Mouse (Mus musculus): ENCODE measurements around the gene Lhfpl4.

The Lhfpl4 gene

GRCm38 (mm10) chr6:113194841-113195595, at the start of gene Lhfpl4:
Gene Lhfpl4 (minus strand): TSS chr6:113195384.
- peak; percentile 66 for DNase-seq (ENCODE audit: low spot score)

GRCm38 (mm10) chr6:113242753-113243152, 47.6 kb upstream of the Lhfpl4 start:
- no peak for DNase-seq (ENCODE audit: low spot score)

GRCm38 (mm10) chr6:113238442-113238841, 43.3 kb upstream of the Lhfpl4 start:
- no peak for DNase-seq (ENCODE audit: low spot score)

- peak; percentile 99 for DNase-seq (ENCODE audit: low spot score)
These were observed 42.5 kb upstream of the Lhfpl4 start, which contains the start of gene Mtmr14 for GRCm38 (mm10) chr6:113237542-113238270. Gene Mtmr14 (plus strand): TSS chr6:113237843.

GRCm38 (mm10) chr6:113235141-113235540, 40.0 kb upstream of the Lhfpl4 start:
- DNase-seq (ENCODE audit: low spot score), result no peak

- no peak for DNase-seq (ENCODE audit: low spot score)
These were observed 31.5 kb upstream of the Lhfpl4 start for GRCm38 (mm10) chr6:113226705-113227104.

- DNase-seq (ENCODE audit: low spot score), result no peak
These were observed 30.6 kb upstream of the Lhfpl4 start for GRCm38 (mm10) chr6:113225798-113226197.

GRCm38 (mm10) chr6:113216280-113216679, 21.1 kb upstream of the Lhfpl4 start:
- DNase-seq (ENCODE audit: low spot score), result no peak

- DNase-seq (ENCODE audit: low spot score), result no peak
These were observed 410 bp upstream of the Lhfpl4 start for GRCm38 (mm10) chr6:113195596-113195992.

GRCm38 (mm10) chr6:113194517-113194840, 705 bp downstream of the Lhfpl4 start:
- DNase-seq (ENCODE audit: low spot score), result peak; percentile 28

- DNase-seq (ENCODE audit: low spot score), result peak; percentile 63
These were observed 1.3 kb downstream of the Lhfpl4 start for GRCm38 (mm10) chr6:113193765-113194460.

GRCm38 (mm10) chr6:113184866-113185525, 10.2 kb downstream of the Lhfpl4 start:
- no peak for DNase-seq (ENCODE audit: low spot score)

GRCm38 (mm10) chr6:113184163-113184562, 11.0 kb downstream of the Lhfpl4 start:
- DNase-seq (ENCODE audit: low spot score), result no peak

- DNase-seq (ENCODE audit: low spot score), result no peak
These were observed 15.9 kb downstream of the Lhfpl4 start for GRCm38 (mm10) chr6:113179195-113179733.

GRCm38 (mm10) chr6:113178286-113179194, 16.6 kb downstream of the Lhfpl4 start:
- DNase-seq (ENCODE audit: low spot score), result peak; percentile 55

GRCm38 (mm10) chr6:113176613-113177012, 18.6 kb downstream of the Lhfpl4 start:
- DNase-seq (ENCODE audit: low spot score), result no peak

GRCm38 (mm10) chr6:113175469-113175868, 19.7 kb downstream of the Lhfpl4 start:
- no peak for DNase-seq (ENCODE audit: low spot score)

GRCm38 (mm10) chr6:113172568-113172967, 22.6 kb downstream of the Lhfpl4 start:
- peak; percentile 86 for DNase-seq (ENCODE audit: low spot score)

- DNase-seq (ENCODE audit: low spot score), result no peak
These were observed 23.2 kb downstream of the Lhfpl4 start for GRCm38 (mm10) chr6:113172011-113172410.

- no peak for DNase-seq (ENCODE audit: low spot score)
These were observed 24.5 kb downstream of the Lhfpl4 start for GRCm38 (mm10) chr6:113170651-113171050.

- no peak for DNase-seq (ENCODE audit: low spot score)
These were observed 25.3 kb downstream of the Lhfpl4 start for GRCm38 (mm10) chr6:113169852-113170251.
